Mouse (Mus musculus) testis, adult 2 months (tissue): ENCODE data around the gene Zcchc7.

Experiments used
- CTCF ChIP-seq: fragments of 200-500 bp; IDR thresholded peaks from 2 replicates; pipeline ENCODE4 v1.5.1; 2012; ENCODE audit warnings: low read depth, mild to moderate bottlenecking, inconsistent platforms, low read length, moderate library complexity; ENCODE audit not compliant: control insufficient read depth, insufficient read depth, insufficient replicate concordance
- POLR2A ChIP-seq: fragments of 200-500 bp; IDR thresholded peaks from 2 replicates; pipeline ENCODE4 v1.6.1; 2012; ENCODE audit warnings: low read depth, mild to moderate bottlenecking, inconsistent platforms, low read length, moderate library complexity; ENCODE audit not compliant: control insufficient read depth

DNA sequence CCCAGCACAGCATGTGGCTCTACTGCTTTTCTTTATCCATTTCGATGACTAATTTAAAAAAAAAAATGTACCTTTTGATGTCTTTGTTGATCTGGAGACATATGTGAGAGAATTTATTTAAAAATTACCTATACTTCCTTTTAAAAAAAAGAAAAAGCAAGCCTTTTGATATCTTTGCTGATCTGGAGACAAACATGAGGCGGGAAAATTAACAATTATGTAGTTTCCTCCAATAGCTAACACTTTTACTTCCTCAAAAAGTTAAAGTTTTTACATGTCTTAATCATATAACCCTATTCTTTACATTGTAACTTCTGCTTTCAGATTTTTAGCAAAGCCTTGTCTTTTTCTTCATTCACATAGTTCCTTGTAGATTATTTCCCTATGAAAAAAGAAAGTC is 155.2 kb downstream of the Zcchc7 start:
- TF ChIP-seq POLR2A (no peak), CTCF (no peak)
